Mouse (Mus musculus) T-cell, adult 2 months (primary cell): ENCODE results near the gene Cyyr1.
"Not testable (repeated sequence)": the region's sequence is repeated elsewhere in the genome, so short reads cannot be mapped to it uniquely, and the experiment has no call there.

Experiments used
- DNase-seq: peaks from one replicate; pipeline ENCODE4 v3.0.0; 2022; ENCODE audit warnings: low spot score

Gene Cyyr1

GRCm38 (mm10) chr16:85553297-85553696 is at the start of gene Cyyr1:
Gene Cyyr1, minus strand, starts transcription at chr16:85553397.
- DNase-seq = not testable (repeated sequence)

- no peak for DNase-seq
These were observed 35.6 kb upstream of the Cyyr1 start for GRCm38 (mm10) chr16:85588844-85589243.

DNA sequence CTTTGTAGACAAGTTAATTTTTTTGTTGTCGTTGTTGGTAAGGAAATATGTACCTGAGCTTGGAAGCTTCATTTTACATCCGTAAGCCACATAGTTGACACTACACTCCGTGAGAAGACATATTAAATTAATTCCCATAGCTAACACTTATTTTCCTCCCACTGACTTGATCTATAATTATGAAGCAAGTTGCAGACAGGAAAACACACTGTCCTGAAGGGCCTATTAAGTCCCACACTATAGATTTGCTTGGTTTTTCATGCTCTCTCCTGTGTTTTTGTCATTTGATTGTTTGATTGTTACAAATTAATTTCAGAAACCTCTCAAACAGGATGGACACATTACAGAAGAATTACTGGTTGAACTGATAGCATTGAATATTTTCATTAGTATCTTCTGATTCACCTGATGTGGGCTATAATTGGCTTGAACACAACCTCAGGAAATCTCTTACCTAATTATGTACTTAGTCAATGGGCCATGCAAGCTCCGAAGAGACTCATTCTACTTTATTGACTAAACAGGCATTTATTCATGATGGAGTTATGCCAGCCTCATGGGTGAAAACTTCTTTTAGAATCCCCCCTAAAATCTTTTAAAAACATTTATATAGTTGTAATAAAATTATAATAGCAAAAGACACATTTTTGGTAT is 34.5 kb upstream of the Cyyr1 start:
- DNase-seq = no peak

DNA sequence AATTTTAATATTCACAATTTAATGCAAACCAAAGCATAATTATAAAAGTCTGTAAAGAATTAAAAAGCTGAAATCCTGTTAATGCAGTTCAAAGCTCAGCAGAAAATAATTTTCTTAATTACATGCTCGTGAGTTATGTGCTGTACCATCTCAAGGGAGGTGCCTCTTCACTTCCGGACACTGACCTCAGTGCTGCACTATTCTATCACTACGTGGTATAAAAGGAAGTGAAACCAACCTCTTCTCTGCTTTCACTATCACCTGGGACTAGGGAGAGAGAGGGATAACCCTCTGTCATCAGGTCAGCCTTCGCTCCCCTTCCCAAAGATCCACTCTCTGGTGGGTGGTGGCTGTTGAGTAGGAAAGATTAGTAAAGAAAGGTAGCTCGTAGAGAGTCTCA is 13.3 kb upstream of the Cyyr1 start:
- no peak for DNase-seq

- no peak for DNase-seq
These were observed 641 bp upstream of the Cyyr1 start for GRCm38 (mm10) chr16:85553838-85554237.

- DNase-seq = not testable (repeated sequence)
These were observed 1.2 kb downstream of the Cyyr1 start for GRCm38 (mm10) chr16:85551976-85552375.

GRCm38 (mm10) chr16:85549971-85550567 is 3.1 kb downstream of the Cyyr1 start:
- no peak for DNase-seq

DNA sequence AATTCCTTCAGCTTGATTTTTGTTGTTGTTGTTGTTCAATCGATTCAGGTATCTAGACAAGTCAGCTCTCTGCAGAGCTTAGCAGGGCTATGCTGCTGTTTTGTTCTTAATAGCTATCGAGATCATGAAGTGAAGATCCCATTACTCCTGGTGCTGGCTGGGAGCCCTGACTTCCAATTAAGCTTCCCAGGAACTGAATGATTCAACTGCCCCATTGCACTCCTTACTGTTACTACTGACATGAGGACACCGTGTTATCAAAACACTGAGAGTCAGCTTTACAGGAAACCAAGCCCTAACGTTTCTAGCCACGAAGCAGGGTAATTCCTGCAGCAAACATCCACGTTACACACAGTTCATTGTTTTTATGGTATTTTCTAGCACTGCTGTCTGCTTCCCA is 6.7 kb downstream of the Cyyr1 start:
- DNase-seq = no peak

DNA sequence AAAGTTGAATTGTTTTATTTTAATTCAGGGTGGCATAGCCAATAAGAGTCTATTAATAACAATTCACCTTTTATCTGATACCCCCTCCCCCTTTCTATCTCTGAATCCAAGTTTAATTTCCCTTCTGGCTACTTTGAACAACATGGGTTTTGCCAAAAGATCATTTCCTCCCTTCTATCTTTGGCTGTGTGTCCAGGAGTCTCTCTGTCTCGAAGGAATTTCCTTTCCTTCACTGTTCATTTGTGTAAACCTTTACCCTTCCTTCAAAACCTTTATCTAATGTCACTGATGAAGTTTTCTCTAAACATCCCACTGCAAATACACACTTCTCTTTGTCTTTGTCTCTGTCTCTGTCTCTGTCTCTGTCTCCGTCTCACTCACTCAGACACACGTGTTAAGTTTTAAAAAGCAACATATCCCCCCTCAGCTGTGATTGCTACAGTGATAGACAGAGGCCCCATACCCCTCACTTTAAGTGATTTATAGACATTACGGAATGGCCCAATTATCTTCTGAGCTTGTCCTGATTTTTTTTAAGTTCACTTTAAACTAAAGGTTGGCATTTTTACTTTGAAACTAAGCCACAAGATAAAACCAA is 11.4 kb downstream of the Cyyr1 start:
- DNase-seq = no peak

- DNase-seq = no peak
These were observed 12.2 kb downstream of the Cyyr1 start for GRCm38 (mm10) chr16:85541023-85541422.

DNA sequence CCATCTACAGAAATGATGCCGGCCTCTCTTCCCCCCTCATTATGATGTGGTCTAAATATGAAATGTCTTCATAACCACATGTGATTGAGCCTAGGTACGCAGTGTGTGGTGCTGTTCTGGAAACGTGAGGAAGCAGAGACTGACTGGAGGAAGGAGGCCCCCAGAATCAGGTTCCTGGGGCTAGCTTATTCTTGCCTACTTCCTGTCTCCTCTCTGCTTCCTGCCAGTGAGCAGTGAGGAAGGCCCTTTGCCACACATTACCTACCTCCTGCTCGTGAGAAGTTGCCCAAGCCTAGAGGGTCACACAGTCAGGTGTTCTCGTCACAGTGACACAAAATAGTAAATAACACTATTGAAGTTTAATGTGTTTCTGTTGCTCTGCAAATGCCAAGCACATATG is 14.8 kb downstream of the Cyyr1 start:
- DNase-seq = no peak

GRCm38 (mm10) chr16:85536075-85536474 is 17.1 kb downstream of the Cyyr1 start:
- DNase-seq = no peak

DNA sequence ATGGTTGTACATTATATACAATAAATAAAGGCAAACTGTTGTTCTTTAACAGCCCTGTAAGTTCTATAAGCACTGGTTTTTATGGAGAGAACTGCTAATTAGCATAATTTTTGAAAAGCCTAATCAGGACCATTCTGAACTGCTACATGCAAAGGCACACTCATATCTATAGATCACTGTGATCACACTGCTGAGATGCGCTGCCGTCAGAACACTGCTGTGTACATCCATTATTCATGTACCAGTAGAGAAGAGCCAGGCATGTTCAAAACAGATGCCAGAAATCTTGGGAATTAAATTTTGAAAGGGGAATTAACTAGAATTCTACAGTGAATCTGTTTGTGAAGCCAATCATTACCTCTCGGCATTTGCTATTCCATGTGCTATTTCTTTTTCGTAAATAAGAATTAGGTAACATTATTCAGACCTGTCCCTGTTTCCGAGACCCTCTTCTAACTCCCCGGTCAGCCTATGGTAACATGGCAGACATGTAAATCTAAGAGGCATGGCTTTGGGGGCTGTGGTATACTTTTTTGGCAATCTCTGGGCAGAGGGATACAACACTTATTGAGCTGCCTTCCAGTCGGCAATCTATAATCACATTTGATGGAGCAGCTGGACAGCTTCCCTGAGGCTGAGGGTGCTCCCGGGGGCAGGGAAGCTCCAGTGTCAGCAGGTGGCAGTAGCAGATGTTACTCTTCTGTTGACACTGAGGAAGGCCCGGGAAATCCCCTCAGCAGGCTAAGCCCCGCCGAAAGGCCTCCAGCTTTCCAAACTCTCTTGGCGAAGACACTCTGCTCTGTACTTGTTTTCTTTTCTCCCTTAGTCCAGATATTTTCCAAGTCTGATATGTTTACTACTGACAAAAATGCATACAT is 25.2 kb downstream of the Cyyr1 start:
- DNase-seq = no peak

DNA sequence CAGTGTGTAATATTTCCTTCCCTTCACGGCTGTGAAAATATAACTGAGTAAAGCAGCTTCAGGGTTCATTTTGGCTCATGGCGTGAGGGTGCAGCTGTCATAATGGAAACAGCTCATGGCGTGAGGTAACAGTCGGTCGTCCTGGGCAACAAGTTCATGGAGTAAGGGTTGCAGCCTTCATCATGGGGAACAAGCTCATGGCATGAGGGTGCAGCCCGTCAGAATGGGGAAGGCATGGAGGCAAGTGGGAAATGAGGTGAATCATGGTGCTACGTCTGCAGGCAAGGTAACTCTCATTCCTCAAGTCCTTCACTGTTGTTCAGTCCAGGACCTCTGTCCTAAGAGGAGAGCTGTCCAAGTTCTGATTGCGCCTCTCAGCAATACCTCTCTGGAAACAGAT is 28.6 kb downstream of the Cyyr1 start:
- DNase-seq = no peak

DNA sequence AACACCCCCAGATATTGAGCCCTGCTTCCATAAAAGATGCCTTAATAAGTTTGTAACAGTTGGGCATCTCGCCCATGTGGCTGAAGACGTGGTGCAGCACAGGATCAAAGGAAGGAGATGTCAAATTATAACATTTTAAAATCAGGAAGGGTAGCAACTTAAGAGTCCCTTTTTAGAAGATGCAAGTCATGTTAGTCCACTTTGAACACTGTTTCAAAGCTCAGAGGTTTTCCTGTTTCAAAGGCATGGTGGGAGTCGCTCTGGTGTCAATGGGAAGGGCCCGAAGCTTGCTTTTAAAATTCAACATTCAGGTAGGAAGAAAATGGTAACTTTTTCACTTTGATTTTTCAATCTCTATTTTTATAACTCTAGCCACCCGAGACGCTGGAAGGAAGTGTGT is 45.9 kb downstream of the Cyyr1 start:
- DNase-seq = no peak

GRCm38 (mm10) chr16:85505108-85505507 is 48.1 kb downstream of the Cyyr1 start:
- DNase-seq = no peak

- no peak for DNase-seq
These were observed 49.8 kb downstream of the Cyyr1 start for GRCm38 (mm10) chr16:85503416-85503815.

GRCm38 (mm10) chr16:85495837-85496236 is 57.4 kb downstream of the Cyyr1 start:
- no peak for DNase-seq

- DNase-seq = no peak
These were observed 65.0 kb downstream of the Cyyr1 start for GRCm38 (mm10) chr16:85488105-85488607.

DNA sequence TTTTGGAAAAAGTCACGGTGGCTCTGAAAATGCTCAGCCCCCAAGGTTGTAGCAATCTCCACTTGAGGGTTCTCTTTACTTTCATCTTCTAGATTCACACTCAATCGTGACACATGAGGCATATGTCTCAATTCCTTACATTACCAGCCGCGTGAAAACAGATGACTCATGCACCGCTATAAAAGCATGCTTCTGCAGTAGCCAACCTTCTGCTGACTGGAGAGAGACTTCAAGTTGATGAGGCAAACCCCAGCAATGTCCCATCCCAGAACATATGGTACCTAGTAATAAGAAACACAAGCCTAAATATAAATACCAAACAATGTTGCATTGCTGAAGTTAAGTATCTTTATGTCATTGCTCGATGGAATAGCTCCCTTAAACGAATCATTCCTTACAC is 65.9 kb downstream of the Cyyr1 start:
- no peak for DNase-seq

- no peak for DNase-seq
These were observed 68.6 kb downstream of the Cyyr1 start for GRCm38 (mm10) chr16:85484557-85484956.

DNA sequence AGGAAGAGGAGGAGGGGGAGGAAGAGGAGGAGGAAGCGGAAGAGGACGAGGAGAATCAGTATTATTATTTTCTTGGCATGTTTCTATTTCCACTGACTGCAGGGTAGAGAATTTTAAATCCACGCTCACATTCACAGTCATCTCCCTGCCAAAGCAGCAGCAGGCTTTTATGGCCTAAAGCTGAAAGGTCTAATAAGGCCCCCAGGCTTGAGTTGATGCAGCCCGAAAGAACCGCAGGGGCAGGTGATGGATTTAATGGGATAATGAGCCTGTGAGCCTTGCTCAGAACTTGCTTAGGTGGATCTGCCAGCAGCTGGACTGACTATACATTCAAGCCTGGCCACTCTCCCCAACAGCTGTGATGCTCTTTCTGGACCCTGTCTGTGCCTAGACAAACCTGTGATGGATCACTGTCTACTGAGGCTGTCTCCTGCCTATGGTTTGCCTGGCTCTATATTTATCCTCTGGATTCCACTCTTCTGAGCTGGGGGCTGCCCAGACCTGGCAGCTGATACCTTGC is 78.6 kb downstream of the Cyyr1 start:
- DNase-seq = no peak
